Mouse (Mus musculus): Measurements from ENCODE around the gene Nol10.

DNA sequence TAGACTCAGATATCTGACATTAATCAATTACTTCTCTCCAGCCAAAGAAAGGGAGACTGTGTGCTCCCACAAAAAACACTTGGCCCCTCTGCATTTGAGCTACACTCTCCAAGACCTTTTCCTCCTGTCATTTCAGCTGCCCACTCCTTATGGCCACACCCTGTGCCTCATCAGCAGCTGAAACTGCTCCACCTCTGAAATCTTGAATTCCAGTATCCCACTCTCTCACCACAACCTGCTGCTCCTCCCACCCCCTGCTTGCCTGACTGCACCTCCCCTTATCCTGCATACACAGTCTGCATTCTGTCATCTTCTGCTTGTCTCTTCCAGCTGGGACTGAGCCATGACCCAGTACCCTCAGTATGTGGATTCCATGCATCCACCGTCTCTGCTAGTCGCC, 9.9 kb upstream of the Nol10 start:
- TF ChIP-seq POLR2A (IDR thresholded peaks at IDR 0.05; ENCODE audit: insufficient read length, low read depth): no peak
- TF ChIP-seq TCF12 (IDR thresholded peaks at IDR 0.05; ENCODE audit: insufficient read depth, poor library complexity, severe bottlenecking): peak; percentile 14
- no peak for TF ChIP-seq MAX (IDR thresholded peaks at IDR 0.05; ENCODE audit: low read depth)
- TF ChIP-seq REST (IDR thresholded peaks at IDR 0.05; ENCODE audit: insufficient read depth, insufficient read length): no peak
- TF ChIP-seq SRF (IDR thresholded peaks at IDR 0.05; ENCODE audit: control insufficient read depth, insufficient read length, low read depth): no peak
- peak in 2 of 3 experiments; percentile 15 to 80 for TF ChIP-seq MYOG (IDR thresholded peaks at IDR 0.05; ENCODE audit: control insufficient read depth in 1 of 3, insufficient read depth in 1 of 3, insufficient read length in 2 of 3, low read depth in 2 of 3)
